Mouse (Mus musculus): ENCODE measurements around the gene Sept11. TPM values are rescaled to one million over a fixed set of nuclear protein-coding genes. Genes with fewer than 3 reads are reported as not detected.
A peak's percentile ranks its signal among the peaks of the same experiment; 100 is the strongest.

Sept11 gene
- polyA plus RNA-seq, 1 experiment, result 137 TPM

DNA sequence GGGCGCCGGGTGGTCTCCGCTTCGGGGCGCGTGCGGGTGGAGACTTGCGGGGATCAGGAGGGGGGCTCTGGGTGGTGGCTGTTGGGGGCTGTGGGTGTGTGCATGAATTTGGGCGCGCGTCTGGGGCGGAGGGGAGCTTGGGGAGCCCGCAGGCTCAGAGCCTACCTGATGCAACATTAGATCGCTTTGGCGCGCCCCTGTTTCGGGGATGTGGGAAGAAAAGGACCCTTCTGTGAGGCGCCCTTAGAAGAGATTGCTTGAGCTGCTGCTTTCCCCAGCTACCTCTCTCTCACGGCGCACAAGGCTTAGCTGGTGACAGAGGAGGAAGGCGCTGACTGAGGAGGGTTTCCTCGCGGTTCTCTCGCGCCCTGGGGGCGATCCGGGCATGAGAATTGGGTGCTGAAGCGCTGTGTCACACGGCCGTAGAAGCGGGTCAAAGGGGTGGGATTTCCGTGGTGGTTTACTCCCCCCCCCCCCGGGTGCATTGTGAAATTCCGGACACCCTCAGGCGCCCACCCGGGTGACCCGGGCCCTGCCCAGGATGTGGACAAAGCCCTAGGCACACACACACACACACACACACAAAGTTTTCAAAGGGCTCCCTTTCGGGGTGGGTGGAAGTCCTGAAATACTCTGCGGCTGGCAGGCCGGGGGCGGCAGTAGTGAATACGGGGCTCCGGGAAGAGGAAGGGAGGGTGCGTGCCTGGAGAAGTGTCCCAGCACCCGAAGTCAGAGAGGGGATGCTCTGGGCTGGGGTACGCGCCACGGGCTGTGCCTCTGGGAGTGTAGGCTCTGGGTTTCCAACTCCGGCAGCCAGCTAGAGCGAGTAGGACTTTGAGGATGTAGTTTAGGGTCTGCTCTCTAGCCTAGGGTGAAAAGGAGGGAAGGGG lies 646 bp downstream of the Sept11 start:
- peaks cover 5% of the 10 kb centered on the region for H3K4me1 ChIP-seq (ENCODE audit: control insufficient read depth, insufficient read depth, low read length)

DNA sequence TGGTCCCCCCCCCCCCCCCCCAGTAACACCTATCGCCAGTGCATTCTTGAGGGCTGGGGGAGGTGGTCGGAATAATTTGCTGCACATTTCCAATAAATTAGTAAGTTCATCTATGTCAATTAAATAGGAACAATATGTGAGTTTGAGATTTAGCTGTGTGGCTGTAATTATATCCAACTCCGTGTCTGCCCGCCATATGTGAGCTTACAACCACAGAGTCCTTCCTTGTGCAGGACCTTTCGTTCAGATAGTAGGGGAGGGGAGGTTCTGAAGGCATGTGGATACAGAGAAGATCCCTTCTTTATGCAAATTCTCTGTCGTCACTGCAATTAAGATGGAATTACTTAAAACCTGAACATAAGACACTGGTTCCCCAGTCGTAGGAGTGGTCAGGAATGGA lies 2.1 kb downstream of the Sept11 start:
- H3K4me1 ChIP-seq (ENCODE audit: control insufficient read depth, insufficient read depth, low read length), result peaks cover 5% of the 10 kb centered on the region
- TF ChIP-seq POLR2A (IDR thresholded peaks at IDR 0.05; ENCODE audit: extremely low read depth, insufficient read depth, low read length) (no peak), CTCF (IDR thresholded peaks at IDR 0.05; ENCODE audit: extremely low read depth, insufficient read depth, low read length) (no peak)
- H3K4me3 ChIP-seq (ENCODE audit: insufficient read depth, low read length), result no peak overlapping the region

More for the DNA sequence above, 646 bp downstream of the Sept11 start:
- H3K4me3 ChIP-seq (ENCODE audit: insufficient read depth, low read length), result peak overlapping the region; percentile 81
- TF ChIP-seq POLR2A (IDR thresholded peaks at IDR 0.05; ENCODE audit: extremely low read depth, insufficient read depth, low read length), result 0 out of 2 replicates have a peak, but pooled peaks have one; percentile 21
- TF ChIP-seq CTCF (IDR thresholded peaks at IDR 0.05; ENCODE audit: extremely low read depth, insufficient read depth, low read length), result no peak
- peak overlapping the region; percentile 86 for H3K27ac ChIP-seq (ENCODE audit: insufficient read depth, low read length)

DNA sequence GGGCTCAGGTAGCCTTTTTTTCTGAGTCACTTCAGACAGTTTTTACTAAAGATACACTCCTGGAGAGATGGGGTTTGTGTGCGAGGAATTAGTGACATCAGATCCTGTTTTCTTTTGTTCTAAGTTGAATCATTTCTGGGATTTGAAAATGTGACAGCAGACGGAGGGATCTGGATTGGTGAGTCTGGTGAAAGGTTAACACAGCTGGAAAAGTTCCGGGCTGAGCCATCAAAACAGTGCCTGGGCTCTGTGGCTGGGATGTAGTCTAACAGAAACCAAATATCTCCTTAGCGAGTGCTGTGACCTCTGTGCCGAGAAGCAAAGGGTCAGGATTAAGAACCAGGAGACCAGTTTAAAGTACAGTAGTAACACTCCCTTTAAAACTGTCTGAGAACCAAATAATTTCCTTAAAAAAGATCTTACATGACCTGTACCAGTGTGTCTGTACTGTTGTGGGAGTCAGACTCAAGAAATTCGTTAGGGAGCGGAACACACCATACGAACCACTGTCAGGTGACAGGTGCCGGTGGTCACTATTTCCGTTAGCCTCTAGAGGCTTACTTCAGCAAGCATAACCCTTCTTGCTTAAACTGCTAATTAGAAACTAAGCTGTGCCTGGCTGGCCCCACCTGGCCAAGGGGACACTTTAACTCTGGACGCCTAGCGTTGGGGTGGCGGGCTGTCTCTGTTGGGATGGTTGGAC lies 4.1 kb downstream of the Sept11 start:
- Histone ChIP-seq H3K27ac (ENCODE audit: insufficient read depth, low read length) (no peak overlapping the region), H3K4me3 (ENCODE audit: insufficient read depth, low read length) (no peak overlapping the region), H3K4me1 (ENCODE audit: control insufficient read depth, insufficient read depth, low read length) (peaks cover 3% of the 10 kb centered on the region; the same call in 1 of the 2 replicates)
- no peak for TF ChIP-seq POLR2A (IDR thresholded peaks at IDR 0.05; ENCODE audit: extremely low read depth, insufficient read depth, low read length)

More for the DNA sequence above, 2.1 kb downstream of the Sept11 start:
- no peak overlapping the region for H3K27ac ChIP-seq (ENCODE audit: insufficient read depth, low read length)

DNA sequence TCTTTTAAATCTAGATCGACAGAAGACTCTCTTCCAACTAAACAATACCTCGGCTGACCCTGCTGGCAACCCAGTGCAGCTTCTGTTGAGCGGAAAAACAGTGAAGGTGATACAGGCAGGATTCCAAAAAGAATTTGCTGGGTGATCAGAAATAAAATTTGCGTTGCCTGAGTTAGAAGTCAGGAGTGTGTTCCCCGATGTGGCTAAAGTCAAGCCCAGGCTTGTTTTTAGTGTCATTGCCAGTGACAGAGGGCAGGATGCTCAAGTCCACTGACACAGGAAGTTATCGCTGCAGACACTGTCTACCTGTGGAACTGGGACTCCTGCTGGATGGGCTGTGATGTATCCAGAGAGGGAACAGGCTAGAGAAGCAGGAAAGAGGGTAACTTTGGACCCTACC lies 5.0 kb downstream of the Sept11 start:
- peaks cover 3% of the 10 kb centered on the region; the same call in 1 of the 2 replicates for H3K4me1 ChIP-seq (ENCODE audit: control insufficient read depth, insufficient read depth, low read length)
- no peak overlapping the region for H3K27ac ChIP-seq (ENCODE audit: insufficient read depth, low read length)
- TF ChIP-seq POLR2A (IDR thresholded peaks at IDR 0.05; ENCODE audit: extremely low read depth, insufficient read depth, low read length) (no peak), CTCF (IDR thresholded peaks at IDR 0.05; ENCODE audit: extremely low read depth, insufficient read depth, low read length) (no peak)
- no peak overlapping the region for H3K4me3 ChIP-seq (ENCODE audit: insufficient read depth, low read length)

DNA sequence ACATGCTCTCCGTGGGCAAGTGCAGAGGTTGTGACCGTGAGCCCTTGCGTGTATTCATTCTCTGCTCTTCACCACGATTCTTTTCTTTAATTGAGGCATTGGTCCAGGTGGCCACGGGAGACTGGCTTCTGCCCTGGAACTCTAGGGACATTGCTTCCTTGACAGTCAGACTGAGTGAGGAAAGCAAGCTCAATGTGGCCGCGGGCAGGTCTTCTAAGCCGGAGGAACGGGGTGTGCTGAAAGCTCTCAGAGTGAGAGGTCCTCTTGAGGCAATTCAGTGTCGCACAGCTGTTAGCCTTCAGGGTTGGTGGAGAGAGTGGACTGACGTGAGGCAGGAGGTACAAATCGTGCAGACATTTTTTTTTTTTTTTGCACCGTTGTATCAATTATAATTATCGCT lies 5.6 kb downstream of the Sept11 start:
- TF ChIP-seq POLR2A (IDR thresholded peaks at IDR 0.05; ENCODE audit: extremely low read depth, insufficient read depth, low read length) (no peak), CTCF (IDR thresholded peaks at IDR 0.05; ENCODE audit: extremely low read depth, insufficient read depth, low read length) (no peak)
- H3K4me1 ChIP-seq (ENCODE audit: control insufficient read depth, insufficient read depth, low read length), result peaks cover 6% of the 10 kb centered on the region; the same call in 1 of the 2 replicates

DNA sequence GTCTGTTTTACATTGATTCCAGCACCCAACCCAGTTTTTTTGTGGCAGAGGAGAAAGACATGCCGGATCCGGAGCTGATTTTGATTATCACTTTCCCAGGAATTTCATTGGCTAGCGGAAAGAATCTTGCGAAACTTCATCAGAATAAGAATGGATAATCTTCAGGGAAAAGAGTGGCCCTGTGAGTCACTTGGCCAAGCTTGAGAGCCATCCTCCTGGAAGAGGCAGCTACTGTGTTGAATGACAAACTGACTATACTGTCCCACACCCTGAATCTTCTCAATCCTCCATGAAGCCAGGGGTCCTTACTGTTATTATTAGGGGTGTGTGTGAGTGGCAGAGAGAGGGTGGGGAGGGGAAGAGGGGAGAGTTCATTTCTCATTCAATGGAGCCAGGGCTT lies 7.7 kb downstream of the Sept11 start:
- Histone ChIP-seq H3K27ac (ENCODE audit: insufficient read depth, low read length) (no peak overlapping the region), H3K4me1 (ENCODE audit: control insufficient read depth, insufficient read depth, low read length) (peaks cover 4% of the 10 kb centered on the region; the same call in 1 of the 2 replicates), H3K4me3 (ENCODE audit: insufficient read depth, low read length) (no peak overlapping the region)
- TF ChIP-seq CTCF (IDR thresholded peaks at IDR 0.05; ENCODE audit: extremely low read depth, insufficient read depth, low read length), result no peak
- no peak for TF ChIP-seq POLR2A (IDR thresholded peaks at IDR 0.05; ENCODE audit: extremely low read depth, insufficient read depth, low read length)

More for the DNA sequence above, 5.6 kb downstream of the Sept11 start:
- no peak overlapping the region for H3K27ac ChIP-seq (ENCODE audit: insufficient read depth, low read length)
- no peak overlapping the region for H3K4me3 ChIP-seq (ENCODE audit: insufficient read depth, low read length)

DNA sequence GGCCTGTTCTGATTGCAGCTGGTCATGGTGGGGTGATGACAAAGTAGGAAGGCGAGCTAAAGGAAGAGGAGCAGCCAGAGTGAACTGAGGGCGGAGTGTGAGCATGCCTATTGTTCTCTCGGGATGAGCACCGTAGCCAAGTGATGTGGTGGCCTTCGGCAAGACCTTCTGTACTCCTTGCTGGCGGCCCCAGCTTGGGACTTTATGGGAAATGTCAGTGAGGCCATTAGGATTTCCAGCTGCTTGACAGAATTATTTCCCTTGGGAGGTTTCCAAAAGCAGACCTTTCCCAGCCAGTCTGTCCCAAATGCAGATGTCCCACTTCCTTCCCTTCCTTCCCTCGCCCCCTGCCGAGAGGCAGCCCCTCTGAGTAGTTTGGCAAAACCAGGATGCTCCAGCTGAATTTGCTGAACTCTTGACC lies 8.1 kb downstream of the Sept11 start:
- peaks cover 4% of the 10 kb centered on the region; the same call in 1 of the 2 replicates for H3K4me1 ChIP-seq (ENCODE audit: control insufficient read depth, insufficient read depth, low read length)
- TF ChIP-seq CTCF (IDR thresholded peaks at IDR 0.05; ENCODE audit: extremely low read depth, insufficient read depth, low read length) (no peak), POLR2A (IDR thresholded peaks at IDR 0.05; ENCODE audit: extremely low read depth, insufficient read depth, low read length) (no peak)
- no peak overlapping the region for H3K27ac ChIP-seq (ENCODE audit: insufficient read depth, low read length)
- H3K4me3 ChIP-seq (ENCODE audit: insufficient read depth, low read length), result no peak overlapping the region

DNA sequence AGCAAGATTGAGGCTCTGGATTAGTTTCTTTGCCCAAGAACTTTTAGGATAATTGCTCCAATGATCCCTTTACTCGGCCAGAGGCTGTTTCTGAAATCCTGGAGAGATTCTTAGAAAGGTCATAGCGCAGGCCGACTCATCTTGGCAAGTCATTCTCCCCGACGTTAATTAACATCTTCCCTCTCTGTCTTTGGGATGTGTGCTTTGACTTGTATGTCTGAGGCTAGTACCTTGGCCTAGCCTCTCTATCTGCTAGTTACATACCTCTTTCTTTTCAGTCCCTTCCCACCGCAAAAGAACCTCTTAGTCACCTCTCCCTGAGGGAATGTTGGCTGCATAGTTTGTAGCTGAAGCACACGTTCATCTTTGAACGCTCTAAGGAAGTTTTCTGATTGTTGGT lies 10.4 kb downstream of the Sept11 start:
- TF ChIP-seq POLR2A (IDR thresholded peaks at IDR 0.05; ENCODE audit: extremely low read depth, insufficient read depth, low read length), result no peak
- TF ChIP-seq CTCF (IDR thresholded peaks at IDR 0.05; ENCODE audit: extremely low read depth, insufficient read depth, low read length), result no peak
- peaks cover 6% of the 10 kb centered on the region; the same call in 1 of the 2 replicates for H3K4me1 ChIP-seq (ENCODE audit: control insufficient read depth, insufficient read depth, low read length)
- H3K4me3 ChIP-seq (ENCODE audit: insufficient read depth, low read length), result no peak overlapping the region
- H3K27ac ChIP-seq (ENCODE audit: insufficient read depth, low read length), result no peak overlapping the region

DNA sequence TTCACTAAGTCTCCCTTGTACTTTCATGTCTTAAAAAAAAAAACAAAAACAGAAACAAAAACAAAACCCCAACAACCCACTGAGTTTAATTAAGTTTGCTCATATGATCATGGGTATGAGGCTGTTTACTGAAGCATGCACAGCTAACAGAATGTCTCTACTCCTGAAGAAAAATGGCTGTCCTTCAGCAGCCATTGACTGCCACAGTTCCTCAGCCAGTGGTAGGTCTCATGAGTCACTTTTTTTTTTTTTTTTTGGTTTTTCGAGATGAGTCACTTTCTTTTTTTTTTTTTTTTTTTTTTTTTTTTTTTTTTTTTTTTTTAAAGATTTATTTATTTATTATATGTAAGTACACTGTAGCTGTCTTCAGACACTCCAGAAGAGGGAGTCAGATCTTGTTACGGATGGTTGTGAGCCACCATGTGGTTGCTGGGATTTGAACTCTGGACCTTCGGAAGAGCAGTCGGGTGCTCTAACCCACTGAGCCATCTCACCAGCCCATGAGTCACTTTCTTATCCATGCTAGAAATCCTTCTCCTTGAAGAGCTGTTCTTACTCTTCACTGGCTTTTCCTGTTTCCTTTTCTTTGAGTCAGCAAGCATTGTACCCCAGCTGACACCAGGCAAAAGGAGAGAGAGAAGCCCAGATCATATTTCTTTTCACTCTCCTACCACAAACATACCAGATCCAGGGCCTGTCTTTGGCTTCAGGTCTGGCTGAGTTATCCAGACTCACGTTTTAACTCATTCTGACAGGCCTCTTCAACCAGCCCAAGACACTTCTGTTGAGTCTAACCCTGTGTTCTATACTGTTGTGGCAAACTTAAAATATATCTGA lies 12.0 kb downstream of the Sept11 start:
- Histone ChIP-seq H3K4me1 (ENCODE audit: control insufficient read depth, insufficient read depth, low read length) (peaks cover 5% of the 10 kb centered on the region), H3K4me3 (ENCODE audit: insufficient read depth, low read length) (no peak overlapping the region), H3K27ac (ENCODE audit: insufficient read depth, low read length) (no peak overlapping the region)
- TF ChIP-seq CTCF (IDR thresholded peaks at IDR 0.05; ENCODE audit: extremely low read depth, insufficient read depth, low read length), result no peak
- no peak for TF ChIP-seq POLR2A (IDR thresholded peaks at IDR 0.05; ENCODE audit: extremely low read depth, insufficient read depth, low read length)
